Comparison of ENCODE assay signal across 8 mouse cellular contexts in the genomic region with DNA sequence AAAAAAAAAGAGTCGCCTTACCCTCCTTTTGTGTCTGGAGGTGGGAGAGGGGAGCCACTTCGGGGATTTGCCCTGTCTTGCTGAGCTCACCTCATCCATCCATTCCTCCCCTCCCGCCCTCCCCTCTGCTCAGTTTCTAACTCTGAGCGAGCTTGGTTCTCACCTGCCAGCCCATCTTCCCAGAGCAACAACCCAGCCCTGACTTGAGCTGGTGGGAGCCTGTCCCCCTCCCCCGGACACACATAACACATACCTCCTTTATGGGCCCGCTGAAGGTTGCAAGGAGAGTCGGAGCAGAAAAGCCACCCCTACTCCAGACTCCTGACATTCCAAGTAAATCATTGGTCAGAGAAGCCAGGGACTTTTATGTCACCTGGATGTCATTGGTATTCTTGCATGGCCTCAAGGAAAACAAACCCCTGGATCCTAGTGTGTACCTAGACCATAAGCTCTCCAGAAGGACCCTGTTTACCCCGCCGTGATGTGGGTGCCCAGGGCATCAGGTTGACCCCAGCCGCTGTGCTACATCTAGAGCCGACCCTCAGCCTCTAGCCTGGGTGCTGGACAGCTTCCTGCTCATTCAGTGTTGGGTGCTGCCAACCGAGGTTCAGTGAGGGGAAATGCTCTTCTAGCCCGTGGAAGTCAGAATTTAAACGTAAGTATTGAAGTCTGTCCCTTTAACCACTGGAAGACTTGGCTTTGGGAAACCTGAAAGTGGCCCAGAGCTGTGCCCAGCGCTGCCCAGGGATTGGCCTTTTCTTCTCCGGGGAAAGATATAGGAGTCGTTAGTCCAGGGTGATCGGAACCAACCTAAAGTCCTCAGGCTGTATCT. TPM values are rescaled to one million over a fixed set of nuclear protein-coding genes. Genes with fewer than 3 reads are reported as not detected.
A peak's percentile ranks its signal among the peaks of the same experiment; 100 is the strongest.
DNase-seq lines count a peak whose midpoint lies in the region; ATAC-seq lines count a peak whose summit lies in the region.

No protein-coding gene starts in this region.

- peak overlapping the region; percentile 15; the same call in 1 of the 2 replicates for H3K4me3 ChIP-seq in kidney, embryonic 15.5 days (replicated peaks)
- H3K4me3 ChIP-seq in intestine, embryonic 15.5 days (replicated peaks) = no peak overlapping the region
- H3K4me3 ChIP-seq in midbrain, embryonic 15.5 days = no peak overlapping the region

- peak overlapping the region; percentile 1; the same call in 1 of the 2 replicates for H3K9ac ChIP-seq in kidney, embryonic 15.5 days
- H3K9ac ChIP-seq in intestine, embryonic 15.5 days = no peak overlapping the region
- H3K9ac ChIP-seq in midbrain, embryonic 15.5 days = no peak overlapping the region

- H3K36me3 ChIP-seq in kidney, embryonic 15.5 days = no peaks in the 10 kb centered on the region
- H3K36me3 ChIP-seq in intestine, embryonic 15.5 days = no peaks in the 10 kb centered on the region
- no peaks in the 10 kb centered on the region for H3K36me3 ChIP-seq in midbrain, embryonic 15.5 days (replicated peaks)

- ATAC-seq in kidney, embryonic 15.5 days (replicated peaks; ENCODE audit: low FRiP score) = peak; percentile 33; the same call in 1 of the 2 replicates
- ATAC-seq in erythroblast, adult 5-6 weeks (replicated peaks; ENCODE audit: low FRiP score, poor library complexity, severe bottlenecking) = peak; percentile 51
- ATAC-seq in intestine, embryonic 15.5 days = peak; percentile 29
- ATAC-seq in midbrain, embryonic 15.5 days (replicated peaks) = peak; percentile 15

- peak overlapping the region; percentile 69 for H3K27ac ChIP-seq in kidney, embryonic 15.5 days
- no peak overlapping the region for H3K27ac ChIP-seq in intestine, embryonic 15.5 days
- peak overlapping the region; percentile 31 for H3K27ac ChIP-seq in midbrain, embryonic 15.5 days

- peaks cover 51% of the 10 kb centered on the region for H3K4me1 ChIP-seq in kidney, embryonic 15.5 days
- H3K4me1 ChIP-seq in intestine, embryonic 15.5 days (replicated peaks) = peaks cover 17% of the 10 kb centered on the region
- peaks cover 29% of the 10 kb centered on the region for H3K4me1 ChIP-seq in midbrain, embryonic 15.5 days

- H3K9me3 ChIP-seq in kidney, embryonic 15.5 days (replicated peaks) = no peaks in the 10 kb centered on the region
- H3K9me3 ChIP-seq in intestine, embryonic 15.5 days = no peaks in the 10 kb centered on the region
- no peaks in the 10 kb centered on the region for H3K9me3 ChIP-seq in midbrain, embryonic 15.5 days

- no peak for DNase-seq in kidney, postnatal 36 days
- no peak for DNase-seq in spleen, adult 18-20 months
- no peak for DNase-seq in ovary, postnatal 10 days (ENCODE audit: low spot score)
- DNase-seq in frontal cortex, postnatal 10 days (ENCODE audit: low spot score in 2 of 2) = no peak

- H3K4me2 ChIP-seq in kidney, embryonic 15.5 days = peak overlapping the region; percentile 53
- H3K4me2 ChIP-seq in intestine, embryonic 15.5 days (replicated peaks) = peak overlapping the region; percentile 47
- H3K4me2 ChIP-seq in midbrain, embryonic 15.5 days = peak overlapping the region; percentile 35

- H3K27me3 ChIP-seq in kidney, embryonic 15.5 days = no peaks in the 10 kb centered on the region
- no peaks in the 10 kb centered on the region; the same call in 1 of the 2 replicates for H3K27me3 ChIP-seq in intestine, embryonic 15.5 days (replicated peaks)
- no peaks in the 10 kb centered on the region for H3K27me3 ChIP-seq in midbrain, embryonic 15.5 days (replicated peaks)

- 8% methylated on average over 18 of the region's 18 CpGs for WGBS in kidney, embryonic 15.5 days
- 13% methylated on average over 18 of the region's 18 CpGs for WGBS in intestine, embryonic 15.5 days
- WGBS in midbrain, embryonic 15.5 days = 7% methylated on average over 18 of the region's 18 CpGs

RNA-seq across cellular contexts. Expression of gene Rpl29, which starts 8.0 kb away (rescaled TPM):
- 1,077 and 1,119 TPM in 2 replicates for polyA plus RNA-seq in kidney, embryonic 15.5 days (2015; fragmentation: Nextera tagmentation; extraction: Ambion mirVana)
- total RNA-seq in erythroblast, adult 5-6 weeks (2015; ENCODE audit: low replicate concordance) = 553 and 845 TPM in 2 replicates
- total RNA-seq in erythroblast, adult 5-6 weeks (2017; ENCODE audit: low replicate concordance) = 192 and 282 TPM in 2 replicates
- polyA plus RNA-seq in intestine, embryonic 15.5 days (2015; fragmentation: Nextera tagmentation; extraction: Ambion mirVana) = 981 and 1,002 TPM in 2 replicates
- polyA plus RNA-seq in midbrain, embryonic 15.5 days (2015; fragmentation: Nextera tagmentation; extraction: Ambion mirVana) = 553 and 554 TPM in 2 replicates

RNA-seq across cellular contexts. Expression of gene Acy1, which starts 16.9 kb away (rescaled TPM):
- 49.9 and 52.0 TPM in 2 replicates for polyA plus RNA-seq in kidney, embryonic 15.5 days (2015; fragmentation: Nextera tagmentation; extraction: Ambion mirVana)
- total RNA-seq in erythroblast, adult 5-6 weeks (2015; ENCODE audit: low replicate concordance) = 0.77 and 4.2 TPM in 2 replicates
- 4.5 and 7.4 TPM in 2 replicates for total RNA-seq in erythroblast, adult 5-6 weeks (2017; ENCODE audit: low replicate concordance)
- polyA plus RNA-seq in intestine, embryonic 15.5 days (2015; fragmentation: Nextera tagmentation; extraction: Ambion mirVana) = 47.7 and 48.7 TPM in 2 replicates
- polyA plus RNA-seq in midbrain, embryonic 15.5 days (2015; fragmentation: Nextera tagmentation; extraction: Ambion mirVana) = 20.7 TPM in 2 replicates

RNA-seq across cellular contexts. Expression of gene Abhd14b, which starts 26.0 kb away (rescaled TPM):
- 27.9 and 30.6 TPM in 2 replicates for polyA plus RNA-seq in kidney, embryonic 15.5 days (2015; fragmentation: Nextera tagmentation; extraction: Ambion mirVana)
- 2.5 TPM in 1 of 2 replicates, not detected in the other for total RNA-seq in erythroblast, adult 5-6 weeks (2015; ENCODE audit: low replicate concordance)
- 0.26 TPM in 1 of 2 replicates, not detected in the other for total RNA-seq in erythroblast, adult 5-6 weeks (2017; ENCODE audit: low replicate concordance)
- polyA plus RNA-seq in intestine, embryonic 15.5 days (2015; fragmentation: Nextera tagmentation; extraction: Ambion mirVana) = 25.4 and 31.8 TPM in 2 replicates
- polyA plus RNA-seq in midbrain, embryonic 15.5 days (2015; fragmentation: Nextera tagmentation; extraction: Ambion mirVana) = 8.9 and 11.0 TPM in 2 replicates

RNA-seq across cellular contexts. Expression of gene Abhd14a, which starts 26.2 kb away (rescaled TPM):
- polyA plus RNA-seq in kidney, embryonic 15.5 days (2015; fragmentation: Nextera tagmentation; extraction: Ambion mirVana) = 55.5 and 56.8 TPM in 2 replicates
- 0.77 and 7.3 TPM in 2 replicates for total RNA-seq in erythroblast, adult 5-6 weeks (2015; ENCODE audit: low replicate concordance)
- total RNA-seq in erythroblast, adult 5-6 weeks (2017; ENCODE audit: low replicate concordance) = 0.84 and 3.2 TPM in 2 replicates
- 49.1 and 51.0 TPM in 2 replicates for polyA plus RNA-seq in intestine, embryonic 15.5 days (2015; fragmentation: Nextera tagmentation; extraction: Ambion mirVana)
- polyA plus RNA-seq in midbrain, embryonic 15.5 days (2015; fragmentation: Nextera tagmentation; extraction: Ambion mirVana) = 71.2 and 71.3 TPM in 2 replicates

RNA-seq across cellular contexts. Expression of gene Pcbp4, which starts 31.8 kb away (rescaled TPM):
- 118 and 140 TPM in 2 replicates for polyA plus RNA-seq in kidney, embryonic 15.5 days (2015; fragmentation: Nextera tagmentation; extraction: Ambion mirVana)
- not detected in 2 replicates for total RNA-seq in erythroblast, adult 5-6 weeks (2015; ENCODE audit: low replicate concordance)
- not detected in 2 replicates for total RNA-seq in erythroblast, adult 5-6 weeks (2017; ENCODE audit: low replicate concordance)
- 43.7 and 49.5 TPM in 2 replicates for polyA plus RNA-seq in intestine, embryonic 15.5 days (2015; fragmentation: Nextera tagmentation; extraction: Ambion mirVana)
- 295 and 310 TPM in 2 replicates for polyA plus RNA-seq in midbrain, embryonic 15.5 days (2015; fragmentation: Nextera tagmentation; extraction: Ambion mirVana)
